Mouse (Mus musculus): Measurements from ENCODE around the gene Ap3b1.

GRCm38 (mm10) chr13:94596386-94597033, 237.8 kb downstream of the Ap3b1 start:
- TF ChIP-seq CTCF (IDR thresholded peaks at IDR 0.05) (no peak), POLR2A (IDR thresholded peaks at IDR 0.05; ENCODE audit: insufficient read depth, low read depth, low read length) (no peak), EP300 (IDR thresholded peaks at IDR 0.05; ENCODE audit: insufficient read depth, low read depth, low read length) (no peak)

All from heart, adult 2 months (tissue).